Mouse (Mus musculus) forelimb bud, embryonic 11.5 days (tissue): ENCODE measurements around the gene Amh.
A peak's percentile ranks its signal among the peaks of the same experiment; 100 is the strongest.

Experiments
- DNase-seq: peaks from one replicate; pipeline ENCODE4 v3.0.0-alpha.2; 2012; ENCODE audit warnings: low read depth, low spot score

Amh gene

GRCm38 (mm10) chr10:80804916-80805315 lies at the start of gene Amh:
Gene Amh (plus strand): TSS chr10:80805243.
- DNase-seq = no peak

GRCm38 (mm10) chr10:80755291-80756015 lies 49.6 kb upstream of the Amh start:
- no peak for DNase-seq

DNA sequence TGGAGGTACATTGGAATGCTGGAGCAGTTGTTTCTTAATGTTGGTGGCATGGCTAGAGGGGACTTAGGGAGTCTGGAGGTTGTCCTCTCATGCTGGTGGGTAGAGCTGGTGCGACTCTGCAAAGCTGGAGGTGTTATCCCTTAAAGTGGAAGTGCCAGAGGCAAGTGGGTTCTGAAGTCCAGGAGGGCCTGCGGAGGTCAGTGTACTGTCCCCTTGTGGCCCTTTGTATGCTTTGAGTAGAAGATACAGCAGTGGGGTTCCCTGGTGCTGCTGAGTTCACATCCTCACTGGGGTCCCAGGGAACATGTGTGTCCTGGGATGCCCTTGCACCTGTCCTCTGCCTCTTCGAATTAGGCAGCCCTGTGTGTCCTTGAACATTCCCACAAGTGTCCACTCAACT lies 48.9 kb upstream of the Amh start:
- DNase-seq = no peak

GRCm38 (mm10) chr10:80756509-80756908 lies 48.5 kb upstream of the Amh start:
- DNase-seq = no peak

DNA sequence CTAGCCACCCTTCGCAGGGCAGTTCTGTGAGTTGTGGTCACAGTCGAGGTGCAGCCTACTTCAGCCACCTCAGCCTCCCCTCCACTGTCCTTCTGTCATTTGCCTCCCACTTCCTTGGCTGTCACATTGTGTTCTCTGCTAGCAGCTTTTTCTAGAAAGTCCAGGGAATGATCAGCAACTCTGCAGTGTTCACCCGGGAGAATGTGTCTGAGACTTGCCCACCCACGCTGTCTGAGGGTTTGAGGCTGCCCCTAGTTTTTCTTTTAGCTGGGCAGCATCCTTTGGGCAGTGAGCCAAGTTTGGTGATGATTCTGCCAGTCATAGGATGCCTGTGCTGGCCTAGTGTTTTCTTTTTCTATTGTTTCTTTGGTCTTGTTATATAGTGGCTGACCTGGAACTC lies 48.1 kb upstream of the Amh start:
- DNase-seq = no peak

DNA sequence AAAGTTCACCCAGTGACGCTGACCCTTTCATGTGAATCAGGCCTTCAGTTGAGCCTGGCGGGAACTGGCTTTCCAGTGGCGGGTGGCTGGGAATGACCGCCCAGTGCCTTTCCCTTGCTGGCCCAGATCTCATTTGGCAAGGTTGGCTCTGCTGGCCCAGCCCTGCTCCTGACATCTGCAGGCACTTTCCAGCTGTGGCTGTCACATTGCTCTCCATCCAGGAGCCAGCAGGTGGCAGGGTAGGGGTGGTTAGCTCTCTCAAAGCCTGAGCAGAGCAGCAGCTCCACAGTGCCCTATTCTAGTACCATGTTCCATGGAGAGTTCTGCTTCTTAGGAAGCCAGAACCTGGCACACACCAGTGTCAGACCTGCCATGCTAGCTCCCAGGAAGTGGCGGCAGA lies 47.3 kb upstream of the Amh start:
- peak; percentile 59 for DNase-seq

- no peak for DNase-seq
Measured at GRCm38 (mm10) chr10:80758651-80759050, 46.4 kb upstream of the Amh start.

DNA sequence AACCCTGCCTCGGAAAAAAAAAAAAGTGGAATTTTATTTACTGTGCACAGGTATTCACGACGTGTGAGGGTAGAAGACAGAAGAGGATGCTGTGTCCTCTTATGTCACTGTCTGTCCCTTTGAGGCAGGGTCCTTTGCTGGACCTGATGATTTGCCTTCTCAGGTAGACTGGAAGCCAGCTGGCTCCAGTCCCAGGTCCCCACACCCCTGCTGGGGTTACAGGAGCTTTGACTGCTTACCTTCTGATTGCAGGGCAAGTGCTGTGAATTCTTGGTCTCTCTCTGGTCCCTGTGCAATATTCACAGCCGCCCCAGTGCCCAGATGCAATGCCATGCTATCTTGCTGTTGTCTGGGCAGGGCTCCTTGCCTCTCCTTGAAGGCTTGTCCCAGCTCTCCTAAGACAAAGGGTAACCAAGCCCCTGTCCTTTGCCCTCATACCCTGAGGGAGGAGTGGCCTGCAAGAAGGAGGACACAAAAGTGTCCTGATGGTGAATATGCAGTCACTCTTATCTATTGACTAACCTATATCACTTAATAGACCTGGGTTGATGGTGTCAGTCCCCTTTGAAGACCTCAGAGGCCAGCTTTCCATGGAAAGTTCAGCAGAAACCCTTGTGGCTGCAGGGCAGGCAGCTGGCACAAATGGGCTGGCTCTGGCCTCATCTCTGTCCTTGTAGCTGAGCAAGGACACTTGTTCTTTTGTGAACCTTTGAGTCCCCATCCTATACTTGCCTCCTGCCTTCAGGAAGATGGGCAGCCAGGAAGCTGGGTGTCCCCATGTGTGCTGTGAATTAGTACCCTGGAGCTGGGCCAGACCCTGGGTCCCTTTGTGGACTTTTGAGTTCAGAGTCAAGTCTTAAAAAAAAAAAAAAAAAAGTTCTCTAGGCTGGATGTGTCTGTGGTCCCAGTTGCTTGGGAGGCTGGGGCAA lies 44.2 kb upstream of the Amh start:
- DNase-seq = no peak

- DNase-seq = no peak
Measured at GRCm38 (mm10) chr10:80761821-80762220, 43.2 kb upstream of the Amh start.

GRCm38 (mm10) chr10:80763502-80763901 lies 41.5 kb upstream of the Amh start:
- DNase-seq = no peak

DNA sequence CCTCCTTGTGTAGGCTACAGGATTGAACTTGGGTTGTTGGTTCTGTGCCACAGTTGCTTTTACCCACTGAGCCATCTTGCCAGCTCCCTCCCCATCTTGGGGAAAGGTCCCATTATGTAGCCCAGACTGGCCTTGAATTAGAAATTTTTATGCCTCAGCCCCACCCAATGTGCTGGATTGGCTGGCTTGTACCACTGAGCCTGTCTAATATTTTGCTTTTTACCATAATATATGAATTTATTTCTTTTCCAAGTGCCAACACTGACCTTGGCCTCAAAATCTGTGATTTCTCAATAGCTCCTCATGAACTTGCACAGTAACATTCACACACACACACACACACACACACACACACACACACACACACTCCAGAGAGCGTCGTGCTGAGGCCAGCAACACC lies 39.3 kb upstream of the Amh start:
- DNase-seq = no peak

DNA sequence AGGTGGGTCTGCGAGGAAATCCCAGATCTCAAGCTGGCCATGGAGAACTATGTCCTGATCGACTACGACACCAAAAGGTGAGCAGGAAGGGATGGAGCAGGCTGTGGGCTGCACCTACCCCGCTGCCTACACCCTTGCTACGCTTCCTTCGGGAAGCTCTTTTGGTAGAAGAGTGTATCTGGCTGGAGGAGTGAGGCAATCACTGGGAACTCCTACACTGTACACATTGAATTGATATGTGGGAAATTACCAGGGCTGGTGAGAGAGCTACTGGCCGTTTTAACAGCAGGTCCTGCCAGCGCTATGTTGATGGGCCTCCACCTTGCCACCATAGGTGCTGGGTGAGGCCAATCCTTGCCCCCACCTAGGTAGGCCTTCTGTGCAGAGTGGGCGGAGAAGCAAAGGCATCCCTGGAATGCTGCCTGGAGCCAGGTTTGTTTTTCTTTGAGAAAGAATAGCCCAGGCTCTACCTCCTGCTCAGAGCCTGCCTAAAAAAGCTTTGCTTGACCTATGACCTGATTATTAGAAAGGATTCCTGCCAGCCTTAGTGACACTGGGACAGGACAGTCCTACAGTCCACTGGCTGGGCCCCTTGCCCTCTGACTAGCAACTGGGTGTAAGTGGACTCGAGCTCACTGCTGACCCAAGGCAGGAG lies 38.8 kb upstream of the Amh start:
- DNase-seq = no peak

GRCm38 (mm10) chr10:80768365-80768764 lies 36.7 kb upstream of the Amh start:
- DNase-seq = no peak

DNA sequence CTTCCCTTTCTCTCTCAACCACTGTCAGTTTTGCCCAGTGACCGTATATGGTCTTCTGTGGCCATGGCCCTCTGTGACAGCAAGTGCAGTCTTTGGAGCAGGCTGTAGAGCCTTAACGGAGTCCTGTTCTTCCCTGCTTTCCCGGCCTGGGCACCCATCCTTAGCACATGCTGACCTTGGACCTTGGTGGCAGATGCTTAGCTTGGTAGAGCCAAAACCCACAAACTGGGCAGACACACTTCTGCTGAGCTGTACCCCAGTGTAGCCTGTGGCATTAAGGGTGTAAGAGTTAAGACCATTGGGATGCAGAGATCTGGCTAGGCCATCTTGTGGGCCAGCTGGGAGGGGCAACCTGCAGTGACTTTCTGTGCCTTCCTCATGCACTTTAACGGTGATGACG lies 31.2 kb upstream of the Amh start:
- no peak for DNase-seq

GRCm38 (mm10) chr10:80774549-80774948 lies 30.5 kb upstream of the Amh start:
- DNase-seq = peak; percentile 86

GRCm38 (mm10) chr10:80774981-80775380 lies 30.1 kb upstream of the Amh start:
- DNase-seq = no peak

GRCm38 (mm10) chr10:80775731-80776130 lies 29.3 kb upstream of the Amh start:
- DNase-seq = no peak

- no peak for DNase-seq
Measured at GRCm38 (mm10) chr10:80776358-80776869, 28.6 kb upstream of the Amh start.

DNA sequence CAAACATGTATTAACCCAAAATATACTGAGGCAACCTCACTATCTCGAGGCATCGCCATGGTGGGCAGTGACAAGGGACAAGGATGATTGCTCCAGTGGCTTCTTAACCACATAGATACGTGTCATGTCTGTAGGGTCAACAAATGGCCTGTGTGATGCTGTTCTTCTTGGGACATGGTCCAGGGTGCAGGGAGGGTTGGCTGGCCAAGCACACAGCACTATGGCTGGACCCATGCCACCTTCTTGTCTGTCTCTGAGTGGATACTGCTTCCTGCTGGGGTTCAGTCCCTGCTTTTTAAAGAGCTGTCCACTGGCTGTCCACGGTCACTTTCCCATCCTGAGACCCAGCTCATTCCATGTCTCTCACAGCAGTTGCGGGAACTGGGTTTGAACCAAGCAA lies 27.9 kb upstream of the Amh start:
- DNase-seq = no peak

DNA sequence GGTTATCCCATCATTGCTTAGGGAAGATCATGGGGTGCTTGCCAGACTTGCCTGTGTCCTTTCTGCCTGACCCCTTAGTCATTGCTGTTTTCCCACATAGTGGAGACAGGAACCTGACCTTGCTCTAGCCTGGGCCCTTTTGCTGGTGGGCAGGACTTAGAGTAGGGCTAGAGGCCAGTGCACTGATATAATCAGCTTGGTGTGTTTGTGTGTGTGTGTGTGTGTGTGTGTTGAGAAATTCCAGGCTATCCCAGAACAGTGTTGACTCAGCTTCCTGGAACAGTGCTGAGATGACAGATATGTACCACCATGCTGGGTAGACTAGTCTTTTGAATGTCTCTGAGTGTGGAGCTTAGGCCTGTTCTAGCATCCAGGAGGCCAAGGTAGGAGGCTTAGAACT lies 25.5 kb upstream of the Amh start:
- no peak for DNase-seq

DNA sequence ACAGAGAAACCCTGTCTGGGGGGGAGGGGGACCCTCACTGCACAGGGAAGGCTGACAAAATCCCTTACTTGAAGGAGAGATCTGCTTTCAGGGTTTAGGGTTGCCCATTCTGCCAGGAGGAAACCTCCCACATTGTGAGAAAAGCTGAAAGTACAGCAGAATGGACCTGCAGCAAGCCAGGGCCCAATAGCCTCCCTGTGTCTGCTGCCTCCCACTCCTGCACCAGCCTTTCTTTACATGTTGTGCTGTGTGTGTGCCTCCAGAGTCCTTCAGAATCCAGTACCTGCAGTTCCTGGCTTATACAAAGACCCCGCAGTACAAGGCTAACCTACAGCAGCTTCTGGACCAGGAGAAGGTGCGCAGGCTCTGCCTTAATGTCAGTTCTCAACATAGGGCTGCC lies 20.7 kb upstream of the Amh start:
- no peak for DNase-seq

DNA sequence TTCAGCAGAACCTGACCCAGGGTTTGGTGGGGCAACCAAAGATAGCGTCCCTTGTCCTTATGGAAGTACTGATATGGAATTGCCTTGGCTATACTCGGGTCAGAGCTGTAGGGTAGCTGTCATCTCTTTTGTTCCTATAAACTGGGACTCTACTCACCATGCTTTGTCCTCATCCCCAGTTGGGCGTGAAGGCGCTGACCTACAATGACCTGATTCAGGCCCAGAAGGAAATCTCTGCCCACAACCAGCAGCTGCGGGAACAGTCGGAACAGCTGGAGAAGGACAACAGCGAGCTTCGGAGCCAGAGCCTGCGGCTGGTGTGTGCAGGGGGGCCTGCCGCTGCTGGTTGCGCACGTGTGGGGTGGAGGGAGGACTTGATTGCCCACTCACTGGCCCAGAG lies 20.2 kb upstream of the Amh start:
- DNase-seq = no peak
